Mouse (Mus musculus): ENCODE data around the gene Mfsd11. TPM values are rescaled to one million over a fixed set of nuclear protein-coding genes. Genes with fewer than 3 reads are reported as not detected.

Gene Mfsd11
- polyA plus RNA-seq, 1 experiment = 34.8 TPM

GRCm38 (mm10) chr11:116852891-116853511 lies 761 bp downstream of the Mfsd11 start, which contains the start of gene Srsf2:
Gene Srsf2, minus strand, starts transcription at chr11:116853094.
- peaks cover 6% of the 10 kb centered on the region; the same call in 1 of the 2 replicates for H3K4me1 ChIP-seq (ENCODE audit: control insufficient read depth, insufficient read depth, low read length)
- H3K4me3 ChIP-seq (ENCODE audit: insufficient read depth, low read length) = peak within 1 kb of the TSS; percentile 68
- TF ChIP-seq CTCF (IDR thresholded peaks at IDR 0.05; ENCODE audit: extremely low read depth, insufficient read depth, low read length) (no peak), POLR2A (IDR thresholded peaks at IDR 0.05; ENCODE audit: extremely low read depth, insufficient read depth, low read length) (peak; percentile 99)
- peak within 1 kb of the TSS; percentile 99 for H3K27ac ChIP-seq (ENCODE audit: insufficient read depth, low read length)

GRCm38 (mm10) chr11:116853512-116853928 lies 1.3 kb downstream of the Mfsd11 start:
- Histone ChIP-seq H3K4me3 (ENCODE audit: insufficient read depth, low read length) (peak overlapping the region; percentile 68), H3K27ac (ENCODE audit: insufficient read depth, low read length) (peak overlapping the region; percentile 92), H3K4me1 (ENCODE audit: control insufficient read depth, insufficient read depth, low read length) (peaks cover 6% of the 10 kb centered on the region; the same call in 1 of the 2 replicates)
- TF ChIP-seq POLR2A (IDR thresholded peaks at IDR 0.05; ENCODE audit: extremely low read depth, insufficient read depth, low read length) (peak; percentile 93), CTCF (IDR thresholded peaks at IDR 0.05; ENCODE audit: extremely low read depth, insufficient read depth, low read length) (no peak)

GRCm38 (mm10) chr11:116854279-116854678 lies 2.0 kb downstream of the Mfsd11 start:
- no peak for TF ChIP-seq CTCF (IDR thresholded peaks at IDR 0.05; ENCODE audit: extremely low read depth, insufficient read depth, low read length)
- TF ChIP-seq POLR2A (IDR thresholded peaks at IDR 0.05; ENCODE audit: extremely low read depth, insufficient read depth, low read length) = no peak
- H3K27ac ChIP-seq (ENCODE audit: insufficient read depth, low read length) = no peak overlapping the region
- H3K4me3 ChIP-seq (ENCODE audit: insufficient read depth, low read length) = peak overlapping the region; percentile 68
- peaks cover 6% of the 10 kb centered on the region; the same call in 1 of the 2 replicates for H3K4me1 ChIP-seq (ENCODE audit: control insufficient read depth, insufficient read depth, low read length)

- TF ChIP-seq POLR2A (IDR thresholded peaks at IDR 0.05; ENCODE audit: extremely low read depth, insufficient read depth, low read length) (no peak), CTCF (IDR thresholded peaks at IDR 0.05; ENCODE audit: extremely low read depth, insufficient read depth, low read length) (no peak)
- no peak overlapping the region for H3K27ac ChIP-seq (ENCODE audit: insufficient read depth, low read length)
- peaks cover 3% of the 10 kb centered on the region; the same call in 1 of the 2 replicates for H3K4me1 ChIP-seq (ENCODE audit: control insufficient read depth, insufficient read depth, low read length)
- no peak overlapping the region for H3K4me3 ChIP-seq (ENCODE audit: insufficient read depth, low read length)
These were observed 5.1 kb downstream of the Mfsd11 start for GRCm38 (mm10) chr11:116857183-116857850.

- Histone ChIP-seq H3K4me3 (ENCODE audit: insufficient read depth, low read length) (no peak overlapping the region), H3K4me1 (ENCODE audit: control insufficient read depth, insufficient read depth, low read length) (no peaks in the 10 kb centered on the region), H3K27ac (ENCODE audit: insufficient read depth, low read length) (no peak overlapping the region)
- TF ChIP-seq CTCF (IDR thresholded peaks at IDR 0.05; ENCODE audit: extremely low read depth, insufficient read depth, low read length) = no peak
- TF ChIP-seq POLR2A (IDR thresholded peaks at IDR 0.05; ENCODE audit: extremely low read depth, insufficient read depth, low read length) = no peak
These were observed 12.2 kb downstream of the Mfsd11 start for GRCm38 (mm10) chr11:116864444-116864843.

- Histone ChIP-seq H3K4me3 (ENCODE audit: insufficient read depth, low read length) (no peak overlapping the region), H3K4me1 (ENCODE audit: control insufficient read depth, insufficient read depth, low read length) (no peaks in the 10 kb centered on the region), H3K27ac (ENCODE audit: insufficient read depth, low read length) (no peak overlapping the region)
- TF ChIP-seq POLR2A (IDR thresholded peaks at IDR 0.05; ENCODE audit: extremely low read depth, insufficient read depth, low read length) (no peak), CTCF (IDR thresholded peaks at IDR 0.05; ENCODE audit: extremely low read depth, insufficient read depth, low read length) (no peak)
These were observed 13.8 kb downstream of the Mfsd11 start for GRCm38 (mm10) chr11:116865945-116866585.

- H3K4me3 ChIP-seq (ENCODE audit: insufficient read depth, low read length) = no peak overlapping the region
- TF ChIP-seq CTCF (IDR thresholded peaks at IDR 0.05; ENCODE audit: extremely low read depth, insufficient read depth, low read length) (no peak), POLR2A (IDR thresholded peaks at IDR 0.05; ENCODE audit: extremely low read depth, insufficient read depth, low read length) (no peak)
- no peaks in the 10 kb centered on the region for H3K4me1 ChIP-seq (ENCODE audit: control insufficient read depth, insufficient read depth, low read length)
- no peak overlapping the region for H3K27ac ChIP-seq (ENCODE audit: insufficient read depth, low read length)
These were observed 15.9 kb downstream of the Mfsd11 start for GRCm38 (mm10) chr11:116868129-116868528.

GRCm38 (mm10) chr11:116869223-116869622 lies 17.0 kb downstream of the Mfsd11 start:
- TF ChIP-seq CTCF (IDR thresholded peaks at IDR 0.05; ENCODE audit: extremely low read depth, insufficient read depth, low read length) (no peak), POLR2A (IDR thresholded peaks at IDR 0.05; ENCODE audit: extremely low read depth, insufficient read depth, low read length) (no peak)
- no peak overlapping the region for H3K27ac ChIP-seq (ENCODE audit: insufficient read depth, low read length)
- H3K4me3 ChIP-seq (ENCODE audit: insufficient read depth, low read length) = no peak overlapping the region
- H3K4me1 ChIP-seq (ENCODE audit: control insufficient read depth, insufficient read depth, low read length) = no peaks in the 10 kb centered on the region

- Histone ChIP-seq H3K4me1 (ENCODE audit: control insufficient read depth, insufficient read depth, low read length) (no peaks in the 10 kb centered on the region), H3K4me3 (ENCODE audit: insufficient read depth, low read length) (no peak overlapping the region), H3K27ac (ENCODE audit: insufficient read depth, low read length) (no peak overlapping the region)
- TF ChIP-seq POLR2A (IDR thresholded peaks at IDR 0.05; ENCODE audit: extremely low read depth, insufficient read depth, low read length) = no peak
- TF ChIP-seq CTCF (IDR thresholded peaks at IDR 0.05; ENCODE audit: extremely low read depth, insufficient read depth, low read length) = no peak
These were observed 17.4 kb downstream of the Mfsd11 start for GRCm38 (mm10) chr11:116869641-116870040.

Data from cortical plate, adult 2 months (tissue).